Mouse (Mus musculus): ENCODE data around the gene Gm28576.
"Not testable (repeated sequence)": the region's sequence is repeated elsewhere in the genome, so short reads cannot be mapped to it uniquely, and the experiment has no call there.

Gene Gm28576

DNA sequence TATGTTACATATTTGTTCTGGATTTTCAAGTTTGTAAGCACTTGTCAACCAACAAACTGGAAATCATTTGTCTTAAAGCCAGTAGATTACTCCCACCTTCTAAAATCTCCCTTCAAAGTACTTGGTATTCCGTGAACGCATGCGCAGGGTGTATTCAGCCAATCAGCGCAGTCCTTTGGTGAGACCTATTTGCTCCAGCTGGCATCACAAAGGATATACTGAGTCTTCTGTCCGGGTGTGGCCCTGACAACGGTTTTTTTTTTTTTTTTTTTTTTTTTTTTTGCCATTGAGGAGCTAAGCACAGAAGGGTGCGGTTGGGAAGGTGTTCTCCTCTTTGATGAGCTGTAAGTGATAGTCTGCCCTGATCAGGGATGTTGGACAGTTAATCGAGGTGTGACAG lies at the start of gene Gm28576:
Gm28576 (plus strand) TSS at position 301 of the 400 bp plus-strand sequence.
- not testable (repeated sequence) for DNase-seq (ENCODE audit: low spot score in 2 of 2)

All from right cerebral cortex, postnatal 36 days (tissue).